Mouse (Mus musculus) natural killer cell, adult 2 months (primary cell): ENCODE results near the gene Gm10974.

Experiments
- DNase-seq, 2 experiments: peaks; one replicate each; pipeline ENCODE4 v3.0.0; 2022; ENCODE audit warnings: low spot score in 2 of 2

The Gm10974 gene

GRCm38 (mm10) chr7:66365904-66366303, at the start of gene Gm10974:
Gene Gm10974, plus strand, starts transcription at chr7:66365905.
- no peak for DNase-seq

GRCm38 (mm10) chr7:66318147-66318546, 47.6 kb upstream of the Gm10974 start:
- no peak for DNase-seq

GRCm38 (mm10) chr7:66320996-66321395, 44.7 kb upstream of the Gm10974 start:
- DNase-seq: peak; percentile 48

- DNase-seq: no peak
These were observed 42.3 kb upstream of the Gm10974 start for GRCm38 (mm10) chr7:66323252-66324015.

GRCm38 (mm10) chr7:66325419-66326053, 40.2 kb upstream of the Gm10974 start:
- DNase-seq: no peak

- no peak for DNase-seq
These were observed 38.2 kb upstream of the Gm10974 start for GRCm38 (mm10) chr7:66327516-66327915.

GRCm38 (mm10) chr7:66330610-66331009, 35.1 kb upstream of the Gm10974 start:
- DNase-seq: no peak

- DNase-seq: no peak
These were observed 33.4 kb upstream of the Gm10974 start for GRCm38 (mm10) chr7:66332340-66332739.

GRCm38 (mm10) chr7:66333906-66334500, 31.7 kb upstream of the Gm10974 start:
- DNase-seq: peak; percentile 14 to 36

GRCm38 (mm10) chr7:66336955-66337354, 28.8 kb upstream of the Gm10974 start:
- DNase-seq: no peak

GRCm38 (mm10) chr7:66339625-66340024, 26.1 kb upstream of the Gm10974 start:
- DNase-seq: no peak

- no peak for DNase-seq
These were observed 25.7 kb upstream of the Gm10974 start for GRCm38 (mm10) chr7:66340044-66340443.

- peak; percentile 50 to 56 for DNase-seq
These were observed 23.4 kb upstream of the Gm10974 start for GRCm38 (mm10) chr7:66342323-66342722.

- DNase-seq: no peak
These were observed 22.9 kb upstream of the Gm10974 start for GRCm38 (mm10) chr7:66342831-66343230.

- no peak for DNase-seq
These were observed 22.4 kb upstream of the Gm10974 start for GRCm38 (mm10) chr7:66343307-66343706.

GRCm38 (mm10) chr7:66346959-66347663, 18.6 kb upstream of the Gm10974 start:
- no peak for DNase-seq

GRCm38 (mm10) chr7:66348588-66348987, 17.1 kb upstream of the Gm10974 start:
- DNase-seq: no peak

GRCm38 (mm10) chr7:66349670-66350069, 16.0 kb upstream of the Gm10974 start:
- DNase-seq: no peak

GRCm38 (mm10) chr7:66351074-66351473, 14.6 kb upstream of the Gm10974 start:
- no peak for DNase-seq

- no peak for DNase-seq
These were observed 10.8 kb upstream of the Gm10974 start for GRCm38 (mm10) chr7:66354911-66355310.

GRCm38 (mm10) chr7:66355791-66356522, 9.7 kb upstream of the Gm10974 start:
- DNase-seq: no peak

- DNase-seq: no peak
These were observed 7.2 kb upstream of the Gm10974 start for GRCm38 (mm10) chr7:66358461-66358860.
